Mouse (Mus musculus) midbrain, embryonic 12.5 days (tissue): ENCODE results near the gene Hoxb5. TPM values are rescaled to one million over a fixed set of nuclear protein-coding genes. Genes with fewer than 3 reads are reported as not detected.

Experiments
- ATAC-seq: fragments of 200-750 bp; cut with Nextera tagmentation; 2 replicates; pipeline ENCODE4 v1.8.0; 2017; ENCODE audit warnings: low read depth, moderate TSS enrichment, moderate library complexity; ENCODE audit not compliant: low FRiP score
- H3K27ac ChIP-seq: fragments of 300-500 bp; sonication (generic); replicated peaks from 2 replicates; pipeline ENCODE4 v1.5.1; 2016; ENCODE audit warnings: mild to moderate bottlenecking
- H3K27me3 ChIP-seq: fragments of 300-500 bp; sonication (generic); 2 replicates; pipeline ENCODE4 v1.6.1; 2016; ENCODE audit warnings: mild to moderate bottlenecking
- H3K36me3 ChIP-seq: fragments of 300-500 bp; sonication (generic); 2 replicates; pipeline ENCODE4 v1.6.1; 2016
- H3K4me1 ChIP-seq: fragments of 300-500 bp; sonication (generic); 2 replicates; pipeline ENCODE4 v1.6.1; 2016
- H3K4me2 ChIP-seq: fragments of 300-500 bp; sonication (generic); replicated peaks from 2 replicates; pipeline ENCODE4 v1.6.1; 2016; ENCODE audit warnings: mild to moderate bottlenecking, moderate library complexity
- H3K4me3 ChIP-seq: fragments of 300-500 bp; sonication (generic); 2 replicates; pipeline ENCODE4 v1.5.1; 2016; ENCODE audit warnings: mild to moderate bottlenecking
- H3K9ac ChIP-seq: fragments of 300-500 bp; sonication (generic); replicated peaks from 2 replicates; pipeline ENCODE4 v1.6.1; 2016; ENCODE audit warnings: mild to moderate bottlenecking, moderate library complexity
- H3K9me3 ChIP-seq: fragments of 300-500 bp; sonication (generic); 2 replicates; pipeline ENCODE4 v1.6.1; 2016; ENCODE audit warnings: mild to moderate bottlenecking
- WGBS: fragments of 180-500 bp; shearing (Covaris S2); methylation state at CpG from one replicate; pipeline ENCODE4 v1.1.7; 2016; 5-methylcytosine and 5-hydroxymethylcytosine counted together
- polyA plus RNA-seq: library from polyadenylated mRNA; unstranded; fragments of >200 nt; fragmentation: Nextera tagmentation; extraction: Ambion mirVana; gene quantifications from 2 replicates; pipeline ENCODE4 v1.2.1, GENCODE M21; 2016

Gene Hoxb5
- not detected in 2 replicates for polyA plus RNA-seq

- peaks cover 12% of the 10 kb centered on the region; the same call in 1 of the 2 replicates for H3K4me1 ChIP-seq
- WGBS = 1% methylated on average over 67 of the region's 69 CpGs
- no peaks in the 10 kb centered on the region for H3K36me3 ChIP-seq
- H3K27me3 ChIP-seq = peaks cover 100% of the 10 kb centered on the region
- no peak for ATAC-seq
- H3K4me2 ChIP-seq = 0 out of 2 replicates have a peak within 1 kb of the TSS, but pooled peaks have one; percentile 7
- H3K4me3 ChIP-seq = 0 out of 2 replicates have a peak within 1 kb of the TSS, but pooled peaks have one; percentile 7
- H3K9me3 ChIP-seq = no peaks in the 10 kb centered on the region
- H3K9ac ChIP-seq = no peak within 1 kb of the TSS
- no peak within 1 kb of the TSS for H3K27ac ChIP-seq
Observed at GRCm38 (mm10) chr11:96303151-96304099, at the start of gene Hoxb5. TSS of gene Hoxb5 (plus strand) at chr11:96303336.

GRCm38 (mm10) chr11:96254221-96254620 lies 48.9 kb upstream of the Hoxb5 start:
- Histone ChIP-seq H3K9me3 (0 out of 2 replicates have a peak, but pooled peaks cover 2% of the 10 kb centered on the region), H3K4me1 (no peaks in the 10 kb centered on the region), H3K27me3 (peaks cover 100% of the 10 kb centered on the region), H3K4me3 (no peak overlapping the region), H3K27ac (no peak overlapping the region), H3K4me2 (no peak overlapping the region), H3K36me3 (no peaks in the 10 kb centered on the region), H3K9ac (no peak overlapping the region)
- no peak for ATAC-seq
- 2% methylated on average over 11 of the region's 11 CpGs for WGBS

- no peaks in the 10 kb centered on the region for H3K36me3 ChIP-seq
- no peak overlapping the region for H3K4me2 ChIP-seq
- WGBS = 1% methylated on average over 39 of the region's 39 CpGs
- H3K4me1 ChIP-seq = no peaks in the 10 kb centered on the region; the same call in 1 of the 2 replicates
- no peak for ATAC-seq
- H3K27me3 ChIP-seq = peaks cover 100% of the 10 kb centered on the region
- no peak overlapping the region for H3K9ac ChIP-seq
- H3K27ac ChIP-seq = no peak overlapping the region
- H3K4me3 ChIP-seq = no peak overlapping the region
- no peaks in the 10 kb centered on the region for H3K9me3 ChIP-seq
Observed at GRCm38 (mm10) chr11:96255111-96255995, 47.8 kb upstream of the Hoxb5 start.

GRCm38 (mm10) chr11:96255996-96256445 lies 47.1 kb upstream of the Hoxb5 start:
- no peak for ATAC-seq
- Histone ChIP-seq H3K4me2 (no peak overlapping the region), H3K9ac (no peak overlapping the region), H3K4me1 (no peaks in the 10 kb centered on the region; the same call in 1 of the 2 replicates), H3K27ac (no peak overlapping the region), H3K36me3 (no peaks in the 10 kb centered on the region), H3K9me3 (no peaks in the 10 kb centered on the region), H3K27me3 (peaks cover 100% of the 10 kb centered on the region), H3K4me3 (no peak overlapping the region)
- WGBS = 2% methylated on average over 14 of the region's 14 CpGs

- Histone ChIP-seq H3K27me3 (peaks cover 100% of the 10 kb centered on the region), H3K9ac (no peak overlapping the region), H3K27ac (no peak overlapping the region), H3K4me1 (no peaks in the 10 kb centered on the region; the same call in 1 of the 2 replicates), H3K36me3 (no peaks in the 10 kb centered on the region), H3K4me3 (no peak overlapping the region), H3K9me3 (no peaks in the 10 kb centered on the region), H3K4me2 (no peak overlapping the region)
- 23% methylated on average over 2 of the region's 2 CpGs for WGBS
- ATAC-seq = no peak
Observed at GRCm38 (mm10) chr11:96257141-96257540, 46.0 kb upstream of the Hoxb5 start.

GRCm38 (mm10) chr11:96259038-96259437 lies 44.1 kb upstream of the Hoxb5 start:
- no peak overlapping the region for H3K9ac ChIP-seq
- WGBS = 2% methylated on average over 2 of the region's 2 CpGs
- H3K4me3 ChIP-seq = no peak overlapping the region
- ATAC-seq = no peak
- no peak overlapping the region for H3K4me2 ChIP-seq
- no peaks in the 10 kb centered on the region for H3K36me3 ChIP-seq
- no peaks in the 10 kb centered on the region; the same call in 1 of the 2 replicates for H3K4me1 ChIP-seq
- H3K9me3 ChIP-seq = no peaks in the 10 kb centered on the region
- H3K27me3 ChIP-seq = peaks cover 100% of the 10 kb centered on the region
- no peak overlapping the region for H3K27ac ChIP-seq

- Histone ChIP-seq H3K4me1 (no peaks in the 10 kb centered on the region; the same call in 1 of the 2 replicates), H3K27me3 (peaks cover 100% of the 10 kb centered on the region), H3K4me3 (no peak overlapping the region), H3K27ac (no peak overlapping the region), H3K36me3 (no peaks in the 10 kb centered on the region), H3K9me3 (no peaks in the 10 kb centered on the region), H3K9ac (no peak overlapping the region), H3K4me2 (no peak overlapping the region)
- 5% methylated on average over 1 of the region's 1 CpGs for WGBS
- ATAC-seq = no peak
Observed at GRCm38 (mm10) chr11:96259511-96259910, 43.6 kb upstream of the Hoxb5 start.

GRCm38 (mm10) chr11:96260310-96260970 lies 42.7 kb upstream of the Hoxb5 start:
- ATAC-seq = no peak
- no peaks in the 10 kb centered on the region; the same call in 1 of the 2 replicates for H3K4me1 ChIP-seq
- H3K9me3 ChIP-seq = no peaks in the 10 kb centered on the region
- no peak overlapping the region for H3K9ac ChIP-seq
- WGBS = 1% methylated on average over 23 of the region's 23 CpGs
- H3K27ac ChIP-seq = no peak overlapping the region
- no peak overlapping the region for H3K4me3 ChIP-seq
- H3K27me3 ChIP-seq = peaks cover 100% of the 10 kb centered on the region
- no peaks in the 10 kb centered on the region for H3K36me3 ChIP-seq
- no peak overlapping the region for H3K4me2 ChIP-seq

GRCm38 (mm10) chr11:96261323-96261890 lies 41.7 kb upstream of the Hoxb5 start:
- Histone ChIP-seq H3K4me3 (no peak overlapping the region), H3K4me2 (no peak overlapping the region), H3K27ac (no peak overlapping the region), H3K9ac (no peak overlapping the region), H3K4me1 (no peaks in the 10 kb centered on the region; the same call in 1 of the 2 replicates), H3K9me3 (no peaks in the 10 kb centered on the region), H3K27me3 (peaks cover 100% of the 10 kb centered on the region), H3K36me3 (no peaks in the 10 kb centered on the region)
- WGBS = 1% methylated on average over 24 of the region's 24 CpGs
- no peak for ATAC-seq

- Histone ChIP-seq H3K4me1 (no peaks in the 10 kb centered on the region; the same call in 1 of the 2 replicates), H3K36me3 (no peaks in the 10 kb centered on the region), H3K4me2 (no peak overlapping the region), H3K27me3 (peaks cover 100% of the 10 kb centered on the region), H3K9me3 (no peaks in the 10 kb centered on the region), H3K27ac (no peak overlapping the region), H3K4me3 (no peak overlapping the region), H3K9ac (no peak overlapping the region)
- no peak for ATAC-seq
- 16% methylated on average over 6 of the region's 6 CpGs for WGBS
Observed at GRCm38 (mm10) chr11:96262262-96262830, 40.8 kb upstream of the Hoxb5 start.
